Comparison of ENCODE assay signal across 23 mouse cellular contexts in genomic region chr9:113800671-113801070, GRCm38 (mm10).
"Had no signal": no experiment of that assay in that cellular context is flagged by ENCODE, and none has a peak within 500 bp of the region (broad histone marks: within the 10 kb centered on the region; RNA-seq: fewer than 3 reads in every experiment).

No protein-coding gene starts in this region.

- H3K36me3 ChIP-seq: limb, embryonic 12.5 days; limb, embryonic 15.5 days; midbrain, embryonic 13.5 days had no signal

- H3K27ac ChIP-seq: left cerebral cortex, adult 2 months; limb, embryonic 12.5 days; limb, embryonic 15.5 days; liver, embryonic 14.5 days; midbrain, embryonic 13.5 days; stomach, postnatal 0 days had no signal

- H3K9ac ChIP-seq: limb, embryonic 12.5 days; limb, embryonic 15.5 days; liver, embryonic 14.5 days; liver, postnatal 0 days; lung, embryonic 14.5 days; midbrain, embryonic 13.5 days had no signal

- H3K27me3 ChIP-seq: limb, embryonic 12.5 days; limb, embryonic 15.5 days; midbrain, embryonic 13.5 days had no signal

- ATAC-seq: intestine, postnatal 0 days; liver, postnatal 0 days; lung, postnatal 0 days; midbrain, embryonic 13.5 days; midbrain, embryonic 16.5 days had no signal

- DNase-seq: kidney, adult 2 months; kidney, postnatal 10 days; kidney, postnatal 36 days; layer of hippocampus, postnatal 36 days; liver, postnatal 0 days; lung, embryonic 14.5 days; right cerebral cortex, adult 18-20 months; right cerebral cortex, postnatal 14 days; right cerebral cortex, postnatal 4 days; spleen, adult 18-20 months; thymus, adult 2 months; thymus, postnatal 14 days; thymus, postnatal 4 days had no signal

- H3K4me1 ChIP-seq: limb, embryonic 12.5 days; limb, embryonic 15.5 days had no signal

- H3K4me2 ChIP-seq: limb, embryonic 12.5 days; limb, embryonic 15.5 days; liver, embryonic 11.5 days; lung, embryonic 14.5 days; midbrain, embryonic 13.5 days had no signal

- H3K9me3 ChIP-seq: limb, embryonic 12.5 days; limb, embryonic 15.5 days; midbrain, embryonic 13.5 days had no signal

- H3K4me3 ChIP-seq: left cerebral cortex, adult 2 months; limb, embryonic 12.5 days; limb, embryonic 15.5 days; midbrain, embryonic 13.5 days had no signal
